Mouse (Mus musculus) heart, postnatal 0 days (tissue): ENCODE results near the gene Traf3ip3. TPM values are rescaled to one million over a fixed set of nuclear protein-coding genes. Genes with fewer than 3 reads are reported as not detected.
A peak's percentile ranks its signal among the peaks of the same experiment; 100 is the strongest.

Experiments
- ATAC-seq: fragments of 200-750 bp; cut with Nextera tagmentation; 2 replicates; pipeline ENCODE4 v1.8.0; 2017; ENCODE audit warnings: low read depth, moderate number of reproducible peaks, moderate library complexity; ENCODE audit not compliant: insufficient read depth
- DNase-seq: peaks from one replicate; pipeline ENCODE4 v3.0.0-alpha.2; 2016; ENCODE audit warnings: low spot score
- H3K27ac ChIP-seq: fragments of 300-500 bp; sonication (generic); 2 replicates; pipeline ENCODE4 v1.5.1; 2014; ENCODE audit warnings: low read depth, mild to moderate bottlenecking
- H3K27me3 ChIP-seq: fragments of 300-500 bp; sonication (generic); 2 replicates; pipeline ENCODE4 v1.6.1; 2014; ENCODE audit warnings: low read length, mixed read lengths; ENCODE audit not compliant: control insufficient read depth, insufficient read depth
- H3K36me3 ChIP-seq: fragments of 300-500 bp; sonication (generic); replicated peaks from 2 replicates; pipeline ENCODE4 v1.6.1; 2014; ENCODE audit warnings: low read length, mixed read lengths; ENCODE audit not compliant: control insufficient read depth, insufficient read depth
- H3K4me1 ChIP-seq: fragments of 300-500 bp; sonication (generic); 2 replicates; pipeline ENCODE4 v1.6.1; 2014; ENCODE audit warnings: antibody characterized with exemption; ENCODE audit not compliant: control insufficient read depth, insufficient read depth
- H3K4me2 ChIP-seq: fragments of 300-500 bp; sonication (generic); 2 replicates; pipeline ENCODE4 v1.6.1; 2014; ENCODE audit warnings: low read depth, mild to moderate bottlenecking, low read length, moderate library complexity
- H3K4me3 ChIP-seq: fragments of 300-500 bp; sonication (generic); 2 replicates; pipeline ENCODE4 v1.5.1; 2014; ENCODE audit warnings: low read depth, low read length
- H3K9ac ChIP-seq: fragments of 300-500 bp; sonication (generic); replicated peaks from 2 replicates; pipeline ENCODE4 v1.6.1; 2014; ENCODE audit warnings: low read depth, low read length, mixed read lengths
- H3K9me3 ChIP-seq: fragments of 300-500 bp; sonication (generic); replicated peaks from 2 replicates; pipeline ENCODE4 v1.6.1; 2016; ENCODE audit warnings: low read length; ENCODE audit not compliant: control insufficient read depth
- CTCF ChIP-seq: IDR thresholded peaks from 2 replicates; pipeline ENCODE4 v1.5.1; 2016; ENCODE audit warnings: antibody characterized with exemption, control low read depth, low read depth
- EP300 ChIP-seq: IDR thresholded peaks from 2 replicates; pipeline ENCODE4 v1.6.1; 2016; ENCODE audit warnings: antibody characterized with exemption, low read depth
- WGBS: fragments of 180-500 bp; shearing (Covaris S2); extraction: QIAGEN DNeasy Blood & Tissue Kit; methylation state at CpG from one replicate; pipeline ENCODE4 v1.1.7; 2014; 5-methylcytosine and 5-hydroxymethylcytosine counted together
- polyA plus RNA-seq: library from polyadenylated mRNA; unstranded; fragments of >200 nt; fragmentation: Nextera tagmentation; extraction: Ambion mirVana; gene quantifications from 2 replicates; pipeline ENCODE4 v1.2.1, GENCODE M21; 2015
- total RNA-seq: library from RNA; depleted of rRNA; stranded (reverse); fragments of >200 nt; gene quantifications from 2 replicates; pipeline ENCODE4 v1.2.3, GENCODE M21; 2014; ENCODE audit warnings: low replicate concordance; rRNA removed

Gene Traf3ip3
- total and polyA plus RNA-seq, 2 experiments from 2014 or later = 0.61 to 0.79 TPM

- DNase-seq = no peak
- Histone ChIP-seq H3K9me3 (no peaks in the 10 kb centered on the region), H3K9ac (no peak overlapping the region), H3K4me1 (no peaks in the 10 kb centered on the region; the same call in 1 of the 2 replicates), H3K27ac (no peak overlapping the region), H3K36me3 (peaks cover 34% of the 10 kb centered on the region), H3K4me2 (no peak overlapping the region), H3K4me3 (no peak overlapping the region), H3K27me3 (no peaks in the 10 kb centered on the region)
- 84% methylated on average over 6 of the region's 6 CpGs for WGBS
- no peak for TF ChIP-seq CTCF
- ATAC-seq = no peak
Observed at GRCm38 (mm10) chr1:193128055-193128454, 73.4 kb downstream of the Traf3ip3 start.

GRCm38 (mm10) chr1:193125835-193126234 lies 75.7 kb downstream of the Traf3ip3 start:
- Histone ChIP-seq H3K9ac (no peak overlapping the region), H3K27me3 (no peaks in the 10 kb centered on the region), H3K4me3 (no peak overlapping the region), H3K4me1 (no peaks in the 10 kb centered on the region; the same call in 1 of the 2 replicates), H3K4me2 (no peak overlapping the region), H3K9me3 (no peaks in the 10 kb centered on the region), H3K36me3 (peaks cover 57% of the 10 kb centered on the region), H3K27ac (no peak overlapping the region)
- no peak for ATAC-seq
- no peak for DNase-seq
- peak; percentile 16; the same call in 1 of the 2 replicates for TF ChIP-seq CTCF
- TF ChIP-seq EP300 = no peak
- WGBS = 71% methylated on average over 4 of the region's 4 CpGs

Other genes starting within 250 kb of the Traf3ip3 start
- gene Syt14, start 165.9 kb downstream of the Traf3ip3 start, total RNA-seq = under 0.01 and 0.08 TPM in 2 replicates
- 0.03 and 0.04 TPM in 2 replicates for gene Syt14, start 165.9 kb downstream of the Traf3ip3 start, polyA plus RNA-seq
- 2.1 and 6.3 TPM in 2 replicates for gene Diexf, start 71.4 kb downstream of the Traf3ip3 start, total RNA-seq
- 2.1 and 2.8 TPM in 2 replicates for gene Diexf, start 71.4 kb downstream of the Traf3ip3 start, polyA plus RNA-seq
- gene Irf6, start 48.6 kb downstream of the Traf3ip3 start, total RNA-seq = 3.4 and 6.6 TPM in 2 replicates
- gene Irf6, start 48.6 kb downstream of the Traf3ip3 start, polyA plus RNA-seq = 2.2 and 2.5 TPM in 2 replicates
- 17.7 and 23.2 TPM in 2 replicates for gene A130010J15Rik, start 33.7 kb downstream of the Traf3ip3 start, total RNA-seq
- 9.8 and 11.3 TPM in 2 replicates for gene A130010J15Rik, start 33.7 kb downstream of the Traf3ip3 start, polyA plus RNA-seq
- 9.8 and 19.2 TPM in 2 replicates for gene Lamb3, start 6.0 kb upstream of the Traf3ip3 start, total RNA-seq
- 6.0 and 8.1 TPM in 2 replicates for gene Lamb3, start 6.0 kb upstream of the Traf3ip3 start, polyA plus RNA-seq
- gene Hsd11b1, start 62.4 kb upstream of the Traf3ip3 start, total RNA-seq = 7.3 and 12.7 TPM in 2 replicates
- gene Hsd11b1, start 62.4 kb upstream of the Traf3ip3 start, polyA plus RNA-seq = 1.6 and 1.9 TPM in 2 replicates
- 71.1 and 122 TPM in 2 replicates for gene G0s2, start 71.5 kb upstream of the Traf3ip3 start, total RNA-seq
- 92.2 and 93.3 TPM in 2 replicates for gene G0s2, start 71.5 kb upstream of the Traf3ip3 start, polyA plus RNA-seq
- 12.0 and 14.3 TPM in 2 replicates for gene Camk1g, start 168.6 kb upstream of the Traf3ip3 start, total RNA-seq
- 9.0 and 9.7 TPM in 2 replicates for gene Camk1g, start 168.6 kb upstream of the Traf3ip3 start, polyA plus RNA-seq